Mouse (Mus musculus): ENCODE data around the gene Chit1. TPM values are rescaled to one million over a fixed set of nuclear protein-coding genes. Genes with fewer than 3 reads are reported as not detected.

The Chit1 gene
- total RNA-seq, 2 experiments from 2014 or later = not detected

- DNase-seq (ENCODE audit: low spot score) = peak; percentile 58
Observed at GRCm38 (mm10) chr1:134079477-134080163, 31.4 kb upstream of the Chit1 start.

GRCm38 (mm10) chr1:134080406-134080805, 30.6 kb upstream of the Chit1 start:
- no peak for DNase-seq (ENCODE audit: low spot score)

- no peak for DNase-seq (ENCODE audit: low spot score)
Observed at GRCm38 (mm10) chr1:134080881-134081450, 30.1 kb upstream of the Chit1 start.

- DNase-seq (ENCODE audit: low spot score) = peak; percentile 86
Observed at GRCm38 (mm10) chr1:134082987-134083516, 28.0 kb upstream of the Chit1 start.

GRCm38 (mm10) chr1:134083676-134084075, 27.4 kb upstream of the Chit1 start:
- no peak for DNase-seq (ENCODE audit: low spot score)

GRCm38 (mm10) chr1:134084128-134084527, 26.9 kb upstream of the Chit1 start:
- no peak for DNase-seq (ENCODE audit: low spot score)

- no peak for DNase-seq (ENCODE audit: low spot score)
Observed at GRCm38 (mm10) chr1:134086017-134086416, 25.0 kb upstream of the Chit1 start.

GRCm38 (mm10) chr1:134086811-134087398, 24.1 kb upstream of the Chit1 start:
- peak; percentile 88 for DNase-seq (ENCODE audit: low spot score)

- DNase-seq (ENCODE audit: low spot score) = no peak
Observed at GRCm38 (mm10) chr1:134089074-134089473, 22.0 kb upstream of the Chit1 start.

GRCm38 (mm10) chr1:134091851-134092250, 19.2 kb upstream of the Chit1 start:
- DNase-seq (ENCODE audit: low spot score) = no peak

GRCm38 (mm10) chr1:134092368-134092767, 18.7 kb upstream of the Chit1 start:
- no peak for DNase-seq (ENCODE audit: low spot score)

GRCm38 (mm10) chr1:134092852-134093770, 17.9 kb upstream of the Chit1 start:
- DNase-seq (ENCODE audit: low spot score) = peak; percentile 96

- no peak for DNase-seq (ENCODE audit: low spot score)
Observed at GRCm38 (mm10) chr1:134093771-134094526, 17.1 kb upstream of the Chit1 start.

- no peak for DNase-seq (ENCODE audit: low spot score)
Observed at GRCm38 (mm10) chr1:134095033-134095612, 15.9 kb upstream of the Chit1 start.

GRCm38 (mm10) chr1:134095721-134096120, 15.3 kb upstream of the Chit1 start:
- no peak for DNase-seq (ENCODE audit: low spot score)

GRCm38 (mm10) chr1:134096264-134096934, 14.6 kb upstream of the Chit1 start:
- no peak for DNase-seq (ENCODE audit: low spot score)

- DNase-seq (ENCODE audit: low spot score) = no peak
Observed at GRCm38 (mm10) chr1:134097080-134097855, 13.8 kb upstream of the Chit1 start.

GRCm38 (mm10) chr1:134097956-134098725, 12.9 kb upstream of the Chit1 start:
- DNase-seq (ENCODE audit: low spot score) = peak; percentile 88
